Mouse (Mus musculus) heart, embryonic 11.5 days (tissue): ENCODE measurements at regions not wholly inside any gene's neighbourhood (a gene's known extent, or its start where the extent isn't known, plus 50 kb on each side); places are given as distances from the start of the nearest gene placed in this dataset.
A peak's percentile ranks its signal among the peaks of the same experiment; 100 is the strongest.
"Not testable (repeated sequence)": the region's sequence is repeated elsewhere in the genome, so short reads cannot be mapped to it uniquely, and the experiment has no call there.

Source experiments
- ATAC-seq: fragments of 200-750 bp; cut with Nextera tagmentation; replicated peaks from 2 replicates; pipeline ENCODE4 v1.8.0; 2017; ENCODE audit warnings: moderate library complexity; ENCODE audit not compliant: insufficient number of reproducible peaks, low FRiP score, low TSS enrichment
- H3K27ac ChIP-seq: fragments of 300-500 bp; sonication (generic); 2 replicates; pipeline ENCODE4 v1.5.1; 2014; ENCODE audit warnings: mild to moderate bottlenecking, low read depth, low read length
- H3K27me3 ChIP-seq: fragments of 300-500 bp; sonication (generic); 2 replicates; pipeline ENCODE4 v1.6.1; 2014; ENCODE audit warnings: mild to moderate bottlenecking, low read length, mixed read lengths; ENCODE audit not compliant: control insufficient read depth, insufficient read depth
- H3K36me3 ChIP-seq: fragments of 300-500 bp; sonication (generic); 2 replicates; pipeline ENCODE4 v1.6.1; 2014; ENCODE audit warnings: mild to moderate bottlenecking, low read length, moderate library complexity, mixed read lengths; ENCODE audit not compliant: control insufficient read depth, insufficient read depth
- H3K4me1 ChIP-seq: fragments of 300-500 bp; sonication (generic); 2 replicates; pipeline ENCODE4 v1.6.1; 2014; ENCODE audit warnings: low read length; ENCODE audit not compliant: control insufficient read depth, insufficient read depth
- H3K4me2 ChIP-seq: fragments of 300-500 bp; sonication (generic); 2 replicates; pipeline ENCODE4 v1.6.1; 2014; ENCODE audit warnings: mild to moderate bottlenecking, moderate library complexity
- H3K4me3 ChIP-seq: fragments of 300-500 bp; sonication (generic); 2 replicates; pipeline ENCODE4 v1.5.1; 2014; ENCODE audit warnings: low read depth, low read length
- H3K9ac ChIP-seq: fragments of 300-500 bp; sonication (generic); 2 replicates; pipeline ENCODE4 v1.6.1; 2014; ENCODE audit warnings: mild to moderate bottlenecking, low read depth, low read length, moderate library complexity
- H3K9me3 ChIP-seq: fragments of 300-500 bp; sonication (generic); replicated peaks from 2 replicates; pipeline ENCODE4 v1.6.1; 2016; ENCODE audit warnings: low read length; ENCODE audit not compliant: control insufficient read depth
- WGBS: fragments of 180-500 bp; shearing (Covaris S2); extraction: QIAGEN DNeasy Blood & Tissue Kit; methylation state at CpG from one replicate; pipeline ENCODE4 v1.1.7; 2014; ENCODE audit not compliant: insufficient replicate concordance; 5-methylcytosine and 5-hydroxymethylcytosine counted together

GRCm38 (mm10) chr10:6349216-6349615 is 409.1 kb upstream of the Oprm1 start:
- not testable (repeated sequence) for H3K9ac ChIP-seq, H3K4me2 ChIP-seq, H3K9me3 ChIP-seq, H3K27ac ChIP-seq, H3K4me3 ChIP-seq, H3K27me3 ChIP-seq, H3K36me3 ChIP-seq, H3K4me1 ChIP-seq, ATAC-seq
- WGBS: 77% methylated on average over 14 of the region's 14 CpGs

GRCm38 (mm10) chr10:6366182-6366581 is 392.1 kb upstream of the Oprm1 start:
- no peaks in the 10 kb centered on the region for H3K36me3 ChIP-seq
- H3K4me3 ChIP-seq: no peak overlapping the region
- H3K27ac ChIP-seq: no peak overlapping the region
- no peaks in the 10 kb centered on the region for H3K9me3 ChIP-seq
- ATAC-seq: peak; percentile 78
- 40% methylated on average over 4 of the region's 4 CpGs for WGBS
- H3K4me1 ChIP-seq: no peaks in the 10 kb centered on the region
- no peak overlapping the region for H3K9ac ChIP-seq
- H3K27me3 ChIP-seq: no peaks in the 10 kb centered on the region
- H3K4me2 ChIP-seq: no peak overlapping the region

DNA sequence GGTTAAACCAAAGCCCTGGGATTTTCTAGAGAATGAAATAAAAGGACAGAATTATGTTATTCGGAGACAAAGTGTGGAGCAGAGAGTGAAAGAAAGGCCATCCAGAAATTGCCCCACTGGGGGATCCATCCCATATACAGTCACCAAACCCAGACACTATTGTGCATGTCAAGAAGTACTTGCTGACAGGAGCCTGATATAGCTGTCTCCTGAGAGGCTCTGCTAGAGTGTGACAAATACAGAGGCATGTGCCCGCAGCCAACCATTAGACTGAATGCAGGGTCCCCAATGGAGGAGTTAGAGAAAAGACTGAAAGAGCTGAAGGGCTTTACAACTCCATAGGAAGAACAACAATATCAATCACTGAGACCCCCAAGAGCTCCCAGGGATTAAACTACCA is 386.6 kb upstream of the Oprm1 start:
- H3K27ac ChIP-seq: peak overlapping the region; percentile 54; the same call in 1 of the 2 replicates
- H3K27me3 ChIP-seq: no peaks in the 10 kb centered on the region
- no peaks in the 10 kb centered on the region for H3K36me3 ChIP-seq
- 50% methylated on average over 2 of the region's 2 CpGs for WGBS
- H3K4me2 ChIP-seq: no peak overlapping the region
- no peaks in the 10 kb centered on the region for H3K9me3 ChIP-seq
- H3K9ac ChIP-seq: no peak overlapping the region
- no peak overlapping the region for H3K4me3 ChIP-seq
- peak; percentile 72; the same call in 1 of the 2 replicates for ATAC-seq
- no peaks in the 10 kb centered on the region for H3K4me1 ChIP-seq

- not testable (repeated sequence) for H3K36me3 ChIP-seq, H3K9me3 ChIP-seq, H3K27me3 ChIP-seq, H3K4me3 ChIP-seq, ATAC-seq, H3K9ac ChIP-seq, H3K27ac ChIP-seq, H3K4me1 ChIP-seq, H3K4me2 ChIP-seq
- WGBS: 66% methylated on average over 12 of the region's 12 CpGs
Measured at GRCm38 (mm10) chr10:6417336-6418105, 340.8 kb upstream of the Oprm1 start.

DNA sequence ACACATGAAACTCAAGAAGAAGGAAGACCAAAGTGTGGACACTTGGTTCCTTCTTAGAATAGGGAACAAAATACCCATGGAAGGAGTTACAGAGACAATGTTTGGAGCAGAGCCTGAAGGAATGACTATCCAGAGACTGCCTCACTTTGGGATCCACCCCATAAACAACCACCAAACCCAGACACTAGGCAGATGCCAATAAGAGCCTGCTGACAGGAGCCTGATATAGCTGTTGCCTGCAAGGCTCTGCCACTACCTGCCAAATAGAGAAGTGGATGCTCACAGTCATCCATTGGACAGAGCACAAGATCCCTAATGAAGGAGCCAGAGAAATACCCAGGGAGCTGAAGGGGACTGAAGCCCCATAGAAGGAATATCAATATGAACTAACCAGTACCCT is 340.1 kb upstream of the Oprm1 start:
- H3K27me3 ChIP-seq, H3K4me2 ChIP-seq, H3K9ac ChIP-seq, H3K27ac ChIP-seq, ATAC-seq, H3K9me3 ChIP-seq, H3K4me1 ChIP-seq, H3K36me3 ChIP-seq, H3K4me3 ChIP-seq: not testable (repeated sequence)

GRCm38 (mm10) chr10:6465824-6466223 is 292.5 kb upstream of the Oprm1 start:
- Histone ChIP-seq H3K27ac (no peak overlapping the region), H3K4me1 (no peaks in the 10 kb centered on the region), H3K9ac (no peak overlapping the region), H3K4me3 (no peak overlapping the region), H3K36me3 (no peaks in the 10 kb centered on the region), H3K9me3 (no peaks in the 10 kb centered on the region), H3K27me3 (no peaks in the 10 kb centered on the region), H3K4me2 (no peak overlapping the region)
- ATAC-seq: no peak
- 79% methylated on average over 3 of the region's 3 CpGs for WGBS

DNA sequence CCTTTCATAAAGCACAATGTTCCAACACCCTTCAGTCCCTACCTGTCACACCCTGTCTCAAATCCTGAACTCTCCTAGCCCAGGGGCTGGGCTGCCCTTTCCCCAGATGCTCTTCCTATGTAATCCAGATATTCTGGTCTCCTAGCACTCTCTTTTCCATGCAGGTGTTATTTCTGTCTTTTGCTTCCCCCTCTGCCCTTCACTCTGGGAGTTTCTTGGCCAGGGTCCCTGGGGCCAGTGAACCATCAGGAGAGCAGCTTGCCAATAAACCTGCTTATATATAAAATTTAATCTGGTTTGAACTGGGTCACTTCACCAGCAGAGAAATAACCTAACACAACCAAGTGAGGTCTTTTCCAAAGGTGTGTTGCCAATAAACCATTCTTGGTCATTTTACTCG is 278.0 kb upstream of the Oprm1 start:
- H3K4me3 ChIP-seq: no peak overlapping the region
- H3K27ac ChIP-seq: no peak overlapping the region
- H3K27me3 ChIP-seq: no peaks in the 10 kb centered on the region
- no peaks in the 10 kb centered on the region for H3K36me3 ChIP-seq
- ATAC-seq: no peak
- 81% methylated on average over 1 of the region's 1 CpGs for WGBS
- no peak overlapping the region for H3K4me2 ChIP-seq
- H3K9me3 ChIP-seq: no peaks in the 10 kb centered on the region
- H3K4me1 ChIP-seq: no peaks in the 10 kb centered on the region
- H3K9ac ChIP-seq: no peak overlapping the region

- WGBS: 62% methylated on average over 1 of the region's 1 CpGs
- Histone ChIP-seq H3K9ac (no peak overlapping the region), H3K4me3 (no peak overlapping the region), H3K4me2 (no peak overlapping the region), H3K4me1 (no peaks in the 10 kb centered on the region), H3K36me3 (no peaks in the 10 kb centered on the region), H3K27ac (no peak overlapping the region), H3K27me3 (no peaks in the 10 kb centered on the region), H3K9me3 (no peaks in the 10 kb centered on the region)
- ATAC-seq: no peak
Measured at GRCm38 (mm10) chr10:6488605-6489004, 269.7 kb upstream of the Oprm1 start.

GRCm38 (mm10) chr10:6492694-6493093 is 265.6 kb upstream of the Oprm1 start:
- Histone ChIP-seq H3K9me3 (no peaks in the 10 kb centered on the region), H3K4me2 (no peak overlapping the region), H3K9ac (no peak overlapping the region), H3K4me3 (no peak overlapping the region), H3K27ac (no peak overlapping the region), H3K36me3 (no peaks in the 10 kb centered on the region), H3K27me3 (no peaks in the 10 kb centered on the region), H3K4me1 (no peaks in the 10 kb centered on the region)
- ATAC-seq: no peak
- WGBS: 81% methylated on average over 4 of the region's 4 CpGs
